Mouse (Mus musculus) embryonic facial prominence, embryonic 12.5 days (tissue): ENCODE data around the gene Fer. TPM values are rescaled to one million over a fixed set of nuclear protein-coding genes. Genes with fewer than 3 reads are reported as not detected.

Experiments used
- ATAC-seq: fragments of 200-750 bp; cut with Nextera tagmentation; 2 replicates; pipeline ENCODE4 v1.8.0; 2017; ENCODE audit not compliant: insufficient number of reproducible peaks, insufficient read depth, low FRiP score, low TSS enrichment
- H3K27ac ChIP-seq: fragments of 300-500 bp; sonication (generic); 2 replicates; pipeline ENCODE4 v1.5.1; 2016; ENCODE audit warnings: mild to moderate bottlenecking
- H3K27me3 ChIP-seq: fragments of 300-500 bp; sonication (generic); 2 replicates; pipeline ENCODE4 v1.6.1; 2016; ENCODE audit warnings: mild to moderate bottlenecking, moderate library complexity
- H3K36me3 ChIP-seq: fragments of 300-500 bp; sonication (generic); 2 replicates; pipeline ENCODE4 v1.6.1; 2016; ENCODE audit warnings: mild to moderate bottlenecking
- H3K4me1 ChIP-seq: fragments of 300-500 bp; sonication (generic); 2 replicates; pipeline ENCODE4 v1.6.1; 2016
- H3K4me2 ChIP-seq: fragments of 300-500 bp; sonication (generic); replicated peaks from 2 replicates; pipeline ENCODE4 v1.6.1; 2016; ENCODE audit warnings: mild to moderate bottlenecking, moderate library complexity
- H3K4me3 ChIP-seq: fragments of 300-500 bp; sonication (generic); 2 replicates; pipeline ENCODE4 v1.5.1; 2016; ENCODE audit warnings: mild to moderate bottlenecking
- H3K9ac ChIP-seq: fragments of 300-500 bp; sonication (generic); 2 replicates; pipeline ENCODE4 v1.6.1; 2016; ENCODE audit warnings: mild to moderate bottlenecking, moderate library complexity
- H3K9me3 ChIP-seq: fragments of 300-500 bp; sonication (generic); 2 replicates; pipeline ENCODE4 v1.6.1; 2016; ENCODE audit warnings: mild to moderate bottlenecking, moderate library complexity
- WGBS: fragments of 180-500 bp; shearing (Covaris S2); methylation state at CpG from one replicate; pipeline ENCODE4 v1.1.7; 2016; 5-methylcytosine and 5-hydroxymethylcytosine counted together
- polyA plus RNA-seq: library from polyadenylated mRNA; unstranded; fragments of >200 nt; fragmentation: Nextera tagmentation; extraction: Ambion mirVana; gene quantifications from 2 replicates; pipeline ENCODE4 v1.2.1, GENCODE M21; 2016

The Fer gene
- polyA plus RNA-seq, 1 experiment from 2014 or later = 32.2 TPM

- Histone ChIP-seq H3K27me3 (no peaks in the 10 kb centered on the region), H3K9ac (no peak overlapping the region), H3K27ac (no peak overlapping the region), H3K4me3 (no peak overlapping the region), H3K4me2 (no peak overlapping the region), H3K9me3 (no peaks in the 10 kb centered on the region), H3K36me3 (no peaks in the 10 kb centered on the region), H3K4me1 (no peaks in the 10 kb centered on the region)
- no peak for ATAC-seq
- 77% methylated on average over 5 of the region's 5 CpGs for WGBS
Measured at GRCm38 (mm10) chr17:64180546-64180945, 317.7 kb downstream of the Fer start.

GRCm38 (mm10) chr17:64181291-64181690, 318.4 kb downstream of the Fer start:
- WGBS = 35% methylated on average over 3 of the region's 3 CpGs
- no peaks in the 10 kb centered on the region for H3K4me1 ChIP-seq
- no peaks in the 10 kb centered on the region for H3K27me3 ChIP-seq
- H3K4me2 ChIP-seq = no peak overlapping the region
- H3K27ac ChIP-seq = no peak overlapping the region
- no peaks in the 10 kb centered on the region for H3K9me3 ChIP-seq
- H3K36me3 ChIP-seq = no peaks in the 10 kb centered on the region
- ATAC-seq = no peak
- H3K4me3 ChIP-seq = no peak overlapping the region
- no peak overlapping the region for H3K9ac ChIP-seq

- no peak overlapping the region for H3K9ac ChIP-seq
- ATAC-seq = no peak
Measured at GRCm38 (mm10) chr17:64182599-64182998, 319.7 kb downstream of the Fer start.

GRCm38 (mm10) chr17:64183196-64183595, 320.3 kb downstream of the Fer start:
- ATAC-seq = no peak
- H3K36me3 ChIP-seq = no peaks in the 10 kb centered on the region
- WGBS = 55% methylated on average over 5 of the region's 5 CpGs

More at GRCm38 (mm10) chr17:64182599-64182998, 319.7 kb downstream of the Fer start:
- Histone ChIP-seq H3K4me1 (no peaks in the 10 kb centered on the region), H3K36me3 (no peaks in the 10 kb centered on the region), H3K4me3 (no peak overlapping the region), H3K27ac (no peak overlapping the region), H3K4me2 (no peak overlapping the region), H3K27me3 (no peaks in the 10 kb centered on the region), H3K9me3 (no peaks in the 10 kb centered on the region)
- WGBS = 87% methylated on average over 3 of the region's 3 CpGs

More at GRCm38 (mm10) chr17:64183196-64183595, 320.3 kb downstream of the Fer start:
- Histone ChIP-seq H3K4me2 (no peak overlapping the region), H3K4me3 (no peak overlapping the region), H3K9me3 (no peaks in the 10 kb centered on the region), H3K4me1 (no peaks in the 10 kb centered on the region), H3K9ac (no peak overlapping the region), H3K27me3 (no peaks in the 10 kb centered on the region), H3K27ac (no peak overlapping the region)

Other genes with a start within 250 kb of the Fer start
- gene A930002H24Rik, start 729 bp downstream of the Fer start, polyA plus RNA-seq = 2.7 and 4.7 TPM in 2 replicates